Mouse (Mus musculus) hematopoietic multipotent progenitor cell, adult 10-12 weeks (in vitro differentiated cells): ENCODE measurements around the gene Sftpd. TPM values are rescaled to one million over a fixed set of nuclear protein-coding genes. Genes with fewer than 3 reads are reported as not detected.

Source experiments
- polyA plus RNA-seq: library from polyadenylated mRNA; stranded (reverse); fragments of >175 nt; gene quantifications from 2 replicates; pipeline ENCODE4 v1.2.3, GENCODE M21; 2012; ENCODE audit warnings: low replicate concordance

Sftpd gene
- not detected in 2 replicates for polyA plus RNA-seq

GRCm38 (mm10) chr14:41185059-41185821 lies at the start of gene Sftpd:
Sftpd (minus strand) TSS chr14:41185149.

GRCm38 (mm10) chr14:41151220-41151898 lies 33.6 kb downstream of the Sftpd start, which contains the start of gene Mbl1:
Mbl1 (plus strand) TSS chr14:41151458.

GRCm38 (mm10) chr14:41131540-41131939 lies 53.4 kb downstream of the Sftpd start, which contains the start of gene Sftpa1:
Sftpa1 (plus strand) TSS chr14:41131782.

Other genes starting within 250 kb of the Sftpd start
- gene Tspan14, start 218.3 kb downstream of the Sftpd start, polyA plus RNA-seq, result 9.4 and 23.3 TPM in 2 replicates
- 7.8 and 24.0 TPM in 2 replicates for gene Fam213a, start 171.4 kb downstream of the Sftpd start, polyA plus RNA-seq
- not detected in 2 replicates for gene Dydc2, start 115.9 kb downstream of the Sftpd start, polyA plus RNA-seq
- gene Dydc1, start 112.2 kb downstream of the Sftpd start, polyA plus RNA-seq, result not detected in 2 replicates
- not detected in 2 replicates for gene Mat1a, start 80.1 kb downstream of the Sftpd start, polyA plus RNA-seq
- not detected in 2 replicates for gene Sftpa1, start 53.4 kb downstream of the Sftpd start, polyA plus RNA-seq
- gene Mbl1, start 33.7 kb downstream of the Sftpd start, polyA plus RNA-seq, result not detected in 2 replicates
- not detected in 2 replicates for gene Gm2832, start 93.7 kb upstream of the Sftpd start, polyA plus RNA-seq
- not detected in 2 replicates for gene Gm5798, start 163.5 kb upstream of the Sftpd start, polyA plus RNA-seq
- gene Gm7945, start 201.2 kb upstream of the Sftpd start, polyA plus RNA-seq, result not detected in 2 replicates
- not detected in 2 replicates for gene Gm6482, start 223.1 kb upstream of the Sftpd start, polyA plus RNA-seq